Mouse (Mus musculus) liver, embryonic 16.5 days (tissue): ENCODE measurements around the gene Adra1d. TPM values are rescaled to one million over a fixed set of nuclear protein-coding genes. Genes with fewer than 3 reads are reported as not detected.
A peak's percentile ranks its signal among the peaks of the same experiment; 100 is the strongest.

ENCODE experiments used
- ATAC-seq: fragments of 200-750 bp; cut with Nextera tagmentation; 2 replicates; pipeline ENCODE4 v1.8.0; 2017; ENCODE audit warnings: low read depth, mild to moderate bottlenecking, moderate number of reproducible peaks, moderate library complexity
- H3K27ac ChIP-seq: fragments of 300-500 bp; sonication (generic); 2 replicates; pipeline ENCODE4 v1.5.1; 2014; ENCODE audit warnings: mild to moderate bottlenecking, low read length
- H3K27me3 ChIP-seq: fragments of 300-500 bp; sonication (generic); 2 replicates; pipeline ENCODE4 v1.6.1; 2014; ENCODE audit warnings: low read depth, low read length, mixed read lengths; ENCODE audit not compliant: control insufficient read depth, insufficient read depth
- H3K36me3 ChIP-seq: fragments of 300-500 bp; sonication (generic); 2 replicates; pipeline ENCODE4 v1.6.1; 2014; ENCODE audit warnings: mild to moderate bottlenecking; ENCODE audit not compliant: control insufficient read depth, insufficient read depth
- H3K4me1 ChIP-seq: fragments of 300-500 bp; sonication (generic); 2 replicates; pipeline ENCODE4 v1.6.1; 2014; ENCODE audit warnings: low read depth, low read length, mixed read lengths; ENCODE audit not compliant: control insufficient read depth
- H3K4me2 ChIP-seq: fragments of 300-500 bp; sonication (generic); 2 replicates; pipeline ENCODE4 v1.6.1; 2014; ENCODE audit warnings: low read depth, low read length, mixed read lengths
- H3K4me3 ChIP-seq: fragments of 300-500 bp; sonication (generic); 2 replicates; pipeline ENCODE4 v1.5.1; 2014; ENCODE audit warnings: low read depth, mild to moderate bottlenecking, low read length
- H3K9ac ChIP-seq: fragments of 300-500 bp; sonication (generic); 2 replicates; pipeline ENCODE4 v1.6.1; 2014; ENCODE audit warnings: low read depth, low read length
- H3K9me3 ChIP-seq: fragments of 300-500 bp; sonication (generic); replicated peaks from 2 replicates; pipeline ENCODE4 v1.6.1; 2016; ENCODE audit warnings: low read length; ENCODE audit not compliant: control insufficient read depth
- WGBS: fragments of 180-500 bp; shearing (Covaris S2); extraction: QIAGEN DNeasy Blood & Tissue Kit; methylation state at CpG from one replicate; pipeline ENCODE4 v1.1.7; 2014; ENCODE audit not compliant: insufficient replicate concordance; 5-methylcytosine and 5-hydroxymethylcytosine counted together
- polyA plus RNA-seq: library from polyadenylated mRNA; unstranded; fragments of >200 nt; fragmentation: Nextera tagmentation; extraction: Ambion mirVana; gene quantifications from 2 replicates; pipeline ENCODE4 v1.2.1, GENCODE M21; 2015

Gene Adra1d
- polyA plus RNA-seq, 1 experiment from 2014 or later = 0.22 TPM

GRCm38 (mm10) chr2:131527061-131527460, 35.0 kb downstream of the Adra1d start:
- Histone ChIP-seq H3K27ac (no peak overlapping the region), H3K9ac (no peak overlapping the region), H3K4me1 (peaks cover 4% of the 10 kb centered on the region; the same call in 1 of the 2 replicates), H3K36me3 (0 out of 2 replicates have a peak, but pooled peaks cover under 1% of the 10 kb centered on the region), H3K4me3 (no peak overlapping the region), H3K27me3 (no peaks in the 10 kb centered on the region), H3K9me3 (no peaks in the 10 kb centered on the region), H3K4me2 (no peak overlapping the region)
- ATAC-seq = peak; percentile 31; the same call in 1 of the 2 replicates
- 35% methylated on average over 3 of the region's 3 CpGs for WGBS

- 96% methylated on average over 19 of the region's 19 CpGs for WGBS
These were observed 41.3 kb downstream of the Adra1d start for GRCm38 (mm10) chr2:131520743-131521142.

GRCm38 (mm10) chr2:131518790-131519189, 43.3 kb downstream of the Adra1d start:
- H3K4me2 ChIP-seq = peak overlapping the region; percentile 19; the same call in 1 of the 2 replicates
- H3K9me3 ChIP-seq = no peaks in the 10 kb centered on the region
- H3K9ac ChIP-seq = no peak overlapping the region
- H3K27me3 ChIP-seq = no peaks in the 10 kb centered on the region
- peak; percentile 95 for ATAC-seq
- no peak overlapping the region for H3K4me3 ChIP-seq
- peaks cover 28% of the 10 kb centered on the region for H3K4me1 ChIP-seq
- H3K36me3 ChIP-seq = peaks cover 13% of the 10 kb centered on the region
- H3K27ac ChIP-seq = peak overlapping the region; percentile 43
- WGBS = 7% methylated on average over 3 of the region's 3 CpGs

More at GRCm38 (mm10) chr2:131520743-131521142, 41.3 kb downstream of the Adra1d start:
- no peak overlapping the region for H3K9ac ChIP-seq
- peaks cover 13% of the 10 kb centered on the region for H3K36me3 ChIP-seq
- no peak overlapping the region for H3K4me2 ChIP-seq
- peaks cover 23% of the 10 kb centered on the region for H3K4me1 ChIP-seq
- no peak overlapping the region for H3K27ac ChIP-seq
- ATAC-seq = no peak
- no peak overlapping the region for H3K4me3 ChIP-seq
- no peaks in the 10 kb centered on the region for H3K27me3 ChIP-seq
- no peaks in the 10 kb centered on the region for H3K9me3 ChIP-seq

- no peaks in the 10 kb centered on the region for H3K27me3 ChIP-seq
- no peak overlapping the region for H3K4me3 ChIP-seq
- no peak overlapping the region for H3K9ac ChIP-seq
- ATAC-seq = no peak
- 84% methylated on average over 4 of the region's 4 CpGs for WGBS
- H3K36me3 ChIP-seq = peaks cover 15% of the 10 kb centered on the region
- H3K4me2 ChIP-seq = no peak overlapping the region
- H3K27ac ChIP-seq = no peak overlapping the region
- peaks cover 36% of the 10 kb centered on the region for H3K4me1 ChIP-seq
- H3K9me3 ChIP-seq = no peaks in the 10 kb centered on the region
These were observed 44.5 kb downstream of the Adra1d start for GRCm38 (mm10) chr2:131517550-131517949.

- Histone ChIP-seq H3K27me3 (no peaks in the 10 kb centered on the region), H3K27ac (0 out of 2 replicates have a peak overlapping the region, but pooled peaks have one; percentile 13), H3K36me3 (peaks cover 2% of the 10 kb centered on the region; the same call in 1 of the 2 replicates), H3K9me3 (no peaks in the 10 kb centered on the region), H3K4me1 (peaks cover 41% of the 10 kb centered on the region), H3K4me2 (no peak overlapping the region), H3K9ac (no peak overlapping the region), H3K4me3 (no peak overlapping the region)
- WGBS = 63% methylated on average over 4 of the region's 4 CpGs
- no peak for ATAC-seq
These were observed 47.9 kb downstream of the Adra1d start for GRCm38 (mm10) chr2:131514055-131514621.

- H3K36me3 ChIP-seq = peaks cover 2% of the 10 kb centered on the region; the same call in 1 of the 2 replicates
- H3K9ac ChIP-seq = no peak overlapping the region
- H3K9me3 ChIP-seq = no peaks in the 10 kb centered on the region
- no peak overlapping the region for H3K27ac ChIP-seq
- WGBS = 50% methylated on average over 2 of the region's 2 CpGs
- ATAC-seq = no peak
- H3K4me1 ChIP-seq = peaks cover 41% of the 10 kb centered on the region
- no peak overlapping the region for H3K4me3 ChIP-seq
- H3K27me3 ChIP-seq = no peaks in the 10 kb centered on the region
- no peak overlapping the region for H3K4me2 ChIP-seq
These were observed 48.6 kb downstream of the Adra1d start for GRCm38 (mm10) chr2:131513477-131513876.

GRCm38 (mm10) chr2:131510531-131510930, 51.6 kb downstream of the Adra1d start:
- ATAC-seq = no peak
- H3K4me1 ChIP-seq = peaks cover 35% of the 10 kb centered on the region
- H3K9me3 ChIP-seq = no peaks in the 10 kb centered on the region
- H3K27me3 ChIP-seq = no peaks in the 10 kb centered on the region
- H3K36me3 ChIP-seq = peaks cover 2% of the 10 kb centered on the region; the same call in 1 of the 2 replicates
- no peak overlapping the region for H3K27ac ChIP-seq
- H3K4me2 ChIP-seq = no peak overlapping the region
- no peak overlapping the region for H3K9ac ChIP-seq
- WGBS = 68% methylated on average over 5 of the region's 5 CpGs
- no peak overlapping the region for H3K4me3 ChIP-seq

GRCm38 (mm10) chr2:131509671-131510313, 52.3 kb downstream of the Adra1d start:
- no peaks in the 10 kb centered on the region for H3K27me3 ChIP-seq
- H3K9me3 ChIP-seq = no peaks in the 10 kb centered on the region
- H3K4me1 ChIP-seq = peaks cover 37% of the 10 kb centered on the region
- H3K4me2 ChIP-seq = peak overlapping the region; percentile 38
- H3K9ac ChIP-seq = no peak overlapping the region
- peak overlapping the region; percentile 13; the same call in 1 of the 2 replicates for H3K4me3 ChIP-seq
- no peak overlapping the region for H3K27ac ChIP-seq
- ATAC-seq = peak; percentile 56
- peaks cover 2% of the 10 kb centered on the region; the same call in 1 of the 2 replicates for H3K36me3 ChIP-seq
- 14% methylated on average over 17 of the region's 17 CpGs for WGBS

GRCm38 (mm10) chr2:131508501-131508900, 53.6 kb downstream of the Adra1d start:
- no peak overlapping the region for H3K4me2 ChIP-seq
- no peaks in the 10 kb centered on the region for H3K27me3 ChIP-seq
- H3K36me3 ChIP-seq = peaks cover 2% of the 10 kb centered on the region; the same call in 1 of the 2 replicates
- peak; percentile 33; the same call in 1 of the 2 replicates for ATAC-seq
- no peak overlapping the region for H3K9ac ChIP-seq
- H3K9me3 ChIP-seq = no peaks in the 10 kb centered on the region
- H3K4me3 ChIP-seq = no peak overlapping the region
- WGBS = 37% methylated on average over 2 of the region's 2 CpGs
- H3K4me1 ChIP-seq = peaks cover 29% of the 10 kb centered on the region
- no peak overlapping the region for H3K27ac ChIP-seq
